Mouse (Mus musculus): ENCODE data around the gene Il24. TPM values are rescaled to one million over a fixed set of nuclear protein-coding genes. Genes with fewer than 3 reads are reported as not detected.
A peak's percentile ranks its signal among the peaks of the same experiment; 100 is the strongest.

The Il24 gene
- polyA plus RNA-seq, 1 experiment from 2014 or later, result 0.18 TPM

DNA sequence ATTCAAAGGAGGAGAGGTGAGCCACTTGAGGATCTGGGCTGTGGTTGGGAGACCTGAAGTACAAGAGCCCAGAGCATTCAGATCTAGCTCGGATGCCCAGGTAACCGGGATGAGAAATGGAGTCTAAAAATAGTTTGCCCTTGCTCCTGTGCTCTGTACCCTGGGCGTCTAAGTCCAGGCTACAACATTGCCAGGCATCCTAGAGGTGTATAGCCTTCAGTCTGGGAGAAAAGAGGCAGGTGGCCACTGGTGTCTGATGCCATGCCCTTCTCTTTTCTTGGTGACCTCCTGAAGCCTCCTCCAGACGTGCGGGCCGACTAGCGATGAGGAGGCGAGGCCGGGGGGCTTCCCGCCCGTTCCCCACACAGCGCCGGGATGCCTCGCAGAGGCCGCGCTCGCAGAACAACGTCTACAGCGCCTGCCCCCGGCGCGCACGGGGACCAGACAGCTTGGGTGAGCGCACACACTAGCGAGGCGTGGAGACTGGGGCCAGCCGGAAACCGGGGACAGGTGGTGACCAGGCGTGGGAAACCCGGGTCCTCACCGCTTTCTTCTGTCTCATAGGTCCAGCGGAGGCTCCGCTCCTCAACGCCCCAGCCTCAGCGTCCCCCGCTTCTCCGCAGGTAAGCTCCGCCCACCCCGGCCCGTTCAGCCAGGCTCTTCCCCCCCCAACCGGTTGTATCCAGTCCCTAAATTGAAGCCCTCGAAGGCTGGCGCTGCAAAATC lies 9.2 kb downstream of the Il24 start:
- peak; percentile 63; the same call in 1 of the 2 replicates for ATAC-seq (ENCODE audit: insufficient number of reproducible peaks, insufficient read depth, low FRiP score, low TSS enrichment, low read depth)
- 3% methylated on average over 41 of the region's 43 CpGs for WGBS
- H3K27ac ChIP-seq, result no peak overlapping the region
- no peaks in the 10 kb centered on the region for H3K36me3 ChIP-seq
- H3K4me1 ChIP-seq, result peaks cover 8% of the 10 kb centered on the region; the same call in 1 of the 2 replicates
- H3K4me3 ChIP-seq, result peak overlapping the region; percentile 49
- peak overlapping the region; percentile 92 for H3K4me2 ChIP-seq
- peaks cover 31% of the 10 kb centered on the region for H3K27me3 ChIP-seq
- peak overlapping the region; percentile 65 for H3K9ac ChIP-seq
- no peaks in the 10 kb centered on the region for H3K9me3 ChIP-seq

DNA sequence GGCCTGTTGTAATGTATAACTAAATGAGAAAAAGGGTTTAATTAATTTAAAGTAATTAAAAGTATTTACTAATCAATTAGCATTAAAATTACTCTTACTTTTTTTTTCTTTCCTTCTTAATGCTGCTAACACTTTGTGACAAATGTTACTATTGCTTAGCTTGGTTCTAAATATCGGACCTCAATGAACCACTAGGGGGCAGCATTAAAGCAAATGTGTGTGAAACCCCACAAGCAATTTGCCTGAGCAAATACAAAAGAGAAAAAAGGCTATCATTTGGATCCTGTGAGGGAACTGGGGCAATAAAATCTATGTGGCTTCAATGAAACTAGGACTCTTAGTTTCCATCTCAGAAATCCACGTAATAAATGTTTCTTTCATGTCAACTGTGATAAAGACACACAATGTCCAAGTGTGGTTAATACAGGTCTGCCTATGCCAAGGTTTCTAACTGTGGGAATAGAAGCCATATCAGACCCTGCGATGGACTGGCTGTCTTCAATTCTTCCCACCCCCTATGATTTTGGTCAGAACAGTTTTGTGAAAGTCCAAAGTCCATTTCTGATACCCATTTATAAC lies 10.2 kb downstream of the Il24 start:
- peaks cover 31% of the 10 kb centered on the region for H3K27me3 ChIP-seq
- H3K4me2 ChIP-seq, result no peak overlapping the region
- H3K4me1 ChIP-seq, result peaks cover 8% of the 10 kb centered on the region; the same call in 1 of the 2 replicates
- no peak overlapping the region for H3K27ac ChIP-seq
- ATAC-seq (ENCODE audit: insufficient number of reproducible peaks, insufficient read depth, low FRiP score, low TSS enrichment, low read depth), result no peak
- H3K9me3 ChIP-seq, result no peaks in the 10 kb centered on the region
- H3K36me3 ChIP-seq, result no peaks in the 10 kb centered on the region
- no peak overlapping the region for H3K9ac ChIP-seq
- 24% methylated on average over 3 of the region's 3 CpGs for WGBS
- H3K4me3 ChIP-seq, result no peak overlapping the region

DNA sequence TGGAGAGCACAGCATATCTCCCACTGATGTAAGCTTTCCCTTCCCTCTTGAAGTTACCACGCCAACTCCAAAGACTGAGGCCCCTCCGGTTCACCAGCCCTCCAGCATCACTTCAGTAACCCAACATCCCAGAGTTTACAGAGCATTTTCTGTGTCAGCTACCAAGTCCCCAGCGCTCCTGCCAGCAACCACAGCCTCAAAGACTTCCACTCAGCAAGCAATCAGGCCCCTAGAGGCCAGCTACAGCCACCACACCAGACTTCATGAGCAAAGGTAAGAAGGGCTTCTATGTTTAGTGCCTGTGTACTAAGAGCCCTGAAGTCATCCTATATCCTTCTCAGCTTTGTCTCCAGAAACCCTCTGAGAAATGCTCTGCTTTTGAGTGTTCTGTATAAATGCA lies 11.3 kb downstream of the Il24 start:
- no peak overlapping the region for H3K4me2 ChIP-seq
- no peak overlapping the region for H3K9ac ChIP-seq
- H3K4me1 ChIP-seq, result peaks cover 8% of the 10 kb centered on the region; the same call in 1 of the 2 replicates
- H3K9me3 ChIP-seq, result no peaks in the 10 kb centered on the region
- H3K27ac ChIP-seq, result no peak overlapping the region
- peaks cover 31% of the 10 kb centered on the region for H3K27me3 ChIP-seq
- no peak overlapping the region for H3K4me3 ChIP-seq
- no peaks in the 10 kb centered on the region for H3K36me3 ChIP-seq
- ATAC-seq (ENCODE audit: insufficient number of reproducible peaks, insufficient read depth, low FRiP score, low TSS enrichment, low read depth), result no peak
- 61% methylated on average over 3 of the region's 3 CpGs for WGBS

DNA sequence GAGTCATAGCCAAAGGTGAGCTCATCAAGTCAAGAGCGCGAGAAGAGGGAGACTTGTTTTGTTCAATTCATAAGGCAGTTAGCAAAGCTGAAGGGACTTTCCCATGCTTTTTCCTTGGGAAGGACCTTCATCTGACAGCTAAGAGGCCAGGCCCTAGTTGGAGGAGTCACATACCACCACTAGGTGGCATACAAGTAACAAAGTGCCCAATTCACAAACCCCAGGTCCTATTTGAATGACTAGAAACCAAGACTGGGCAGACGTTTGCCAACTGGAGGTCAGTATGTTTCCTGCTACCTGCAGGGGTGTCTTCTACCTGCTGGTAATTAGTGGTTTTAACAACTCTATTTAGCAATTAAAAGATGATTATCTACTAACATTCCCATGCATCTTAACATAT lies 12.1 kb downstream of the Il24 start:
- no peak overlapping the region for H3K9ac ChIP-seq
- H3K4me3 ChIP-seq, result no peak overlapping the region
- ATAC-seq (ENCODE audit: insufficient number of reproducible peaks, insufficient read depth, low FRiP score, low TSS enrichment, low read depth), result no peak
- WGBS, result 41% methylated on average over 3 of the region's 3 CpGs
- peaks cover 29% of the 10 kb centered on the region for H3K27me3 ChIP-seq
- H3K4me2 ChIP-seq, result no peak overlapping the region
- no peaks in the 10 kb centered on the region for H3K36me3 ChIP-seq
- H3K27ac ChIP-seq, result no peak overlapping the region
- H3K4me1 ChIP-seq, result peaks cover 8% of the 10 kb centered on the region; the same call in 1 of the 2 replicates
- no peaks in the 10 kb centered on the region for H3K9me3 ChIP-seq

DNA sequence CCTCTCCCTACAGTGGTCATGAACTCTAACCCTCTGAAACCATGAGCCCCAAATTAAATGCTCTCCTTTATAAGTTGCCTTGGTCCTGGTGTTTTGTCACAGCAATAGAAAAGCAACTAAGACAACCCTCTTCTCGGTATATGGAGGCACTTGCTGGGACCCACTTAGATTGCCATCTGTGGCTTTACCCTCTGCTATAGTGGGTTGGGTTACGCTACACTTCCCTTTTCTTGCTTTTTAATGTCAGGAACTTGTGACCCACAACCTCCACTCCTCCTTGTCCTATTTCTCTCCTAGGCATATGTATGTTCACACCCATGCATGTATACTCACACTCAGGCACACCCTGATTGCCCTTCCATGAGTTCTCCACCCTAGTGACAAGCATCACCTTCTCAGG lies 14.3 kb downstream of the Il24 start:
- WGBS, result 87% methylated on average over 2 of the region's 2 CpGs
- H3K36me3 ChIP-seq, result no peaks in the 10 kb centered on the region
- H3K9ac ChIP-seq, result no peak overlapping the region
- H3K4me1 ChIP-seq, result peaks cover 2% of the 10 kb centered on the region; the same call in 1 of the 2 replicates
- H3K4me3 ChIP-seq, result no peak overlapping the region
- H3K27me3 ChIP-seq, result peaks cover 9% of the 10 kb centered on the region
- no peaks in the 10 kb centered on the region for H3K9me3 ChIP-seq
- no peak overlapping the region for H3K27ac ChIP-seq
- ATAC-seq (ENCODE audit: insufficient number of reproducible peaks, insufficient read depth, low FRiP score, low TSS enrichment, low read depth), result no peak
- no peak overlapping the region for H3K4me2 ChIP-seq

DNA sequence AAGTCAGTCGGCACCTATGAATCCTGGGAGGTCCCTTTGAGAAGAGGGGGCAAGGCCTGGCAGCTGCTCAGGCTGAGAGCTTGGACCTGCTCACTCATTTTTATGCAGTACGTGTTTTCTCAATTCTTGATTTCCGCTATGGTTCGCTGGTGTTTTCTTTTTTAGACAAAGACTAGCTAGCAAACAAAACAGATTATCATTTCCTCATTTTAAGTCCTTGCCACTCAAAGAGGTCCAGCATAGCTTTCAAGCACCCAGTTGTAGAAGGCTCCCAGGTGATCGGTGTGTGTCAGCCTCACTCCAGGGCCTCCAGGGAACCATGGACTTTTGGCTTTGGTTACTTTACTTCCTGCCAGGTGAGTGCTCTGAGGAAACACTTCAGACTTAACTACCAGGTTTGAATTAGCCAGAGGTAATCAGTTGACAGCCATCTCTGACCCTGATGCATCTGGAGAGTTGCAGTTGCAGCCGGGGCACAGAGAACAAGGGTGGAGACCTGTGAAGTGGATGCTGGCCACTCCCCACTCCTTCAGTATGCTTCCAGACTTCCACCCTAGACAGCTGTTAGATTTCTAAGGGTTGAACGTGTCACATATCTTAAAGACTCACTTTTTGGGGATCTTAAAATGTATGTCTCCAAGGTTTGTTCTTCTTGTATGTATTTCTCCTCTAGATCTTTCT lies 21.6 kb downstream of the Il24 start, which contains the start of gene Fcmr:
Fcmr (plus strand) TSS at position 129 of the 681 bp plus-strand sequence.
- no peaks in the 10 kb centered on the region for H3K4me1 ChIP-seq
- H3K36me3 ChIP-seq, result no peaks in the 10 kb centered on the region
- 81% methylated on average over 7 of the region's 7 CpGs for WGBS

DNA sequence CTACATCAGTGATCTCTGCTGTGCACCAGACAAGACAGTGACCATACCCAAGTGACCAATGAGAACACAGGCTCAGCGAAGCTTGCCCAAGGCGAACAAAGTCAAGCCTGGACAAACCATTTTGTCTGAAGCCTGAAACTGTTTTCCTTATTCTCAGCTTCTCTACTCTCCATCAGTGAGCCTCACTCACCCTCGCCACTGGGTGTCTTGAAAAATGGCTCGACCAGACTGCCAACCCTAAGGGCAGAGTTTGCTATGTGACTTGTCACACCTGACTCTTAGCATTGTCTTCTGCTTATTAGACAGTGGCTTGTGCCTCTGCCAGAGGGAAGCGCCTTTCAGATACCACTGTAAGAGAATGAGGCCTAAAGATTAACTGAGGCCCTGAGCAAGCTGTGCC lies 22.5 kb downstream of the Il24 start:
- 85% methylated on average over 5 of the region's 5 CpGs for WGBS
- ATAC-seq (ENCODE audit: insufficient number of reproducible peaks, insufficient read depth, low FRiP score, low TSS enrichment, low read depth), result no peak
- no peak overlapping the region for H3K4me2 ChIP-seq
- H3K36me3 ChIP-seq, result no peaks in the 10 kb centered on the region
- H3K4me3 ChIP-seq, result no peak overlapping the region
- no peaks in the 10 kb centered on the region for H3K27me3 ChIP-seq
- H3K9me3 ChIP-seq, result no peaks in the 10 kb centered on the region
- no peak overlapping the region for H3K9ac ChIP-seq
- no peak overlapping the region for H3K27ac ChIP-seq
- no peaks in the 10 kb centered on the region for H3K4me1 ChIP-seq

More for the DNA sequence above, 21.6 kb downstream of the Il24 start, which contains the start of gene Fcmr:
- H3K4me3 ChIP-seq, result no peak within 1 kb of the TSS
- no peak within 1 kb of the TSS for H3K4me2 ChIP-seq
- no peaks in the 10 kb centered on the region for H3K27me3 ChIP-seq
- no peaks in the 10 kb centered on the region for H3K9me3 ChIP-seq
- no peak within 1 kb of the TSS for H3K27ac ChIP-seq
- H3K9ac ChIP-seq, result no peak within 1 kb of the TSS
- no peak for ATAC-seq (ENCODE audit: insufficient number of reproducible peaks, insufficient read depth, low FRiP score, low TSS enrichment, low read depth)

DNA sequence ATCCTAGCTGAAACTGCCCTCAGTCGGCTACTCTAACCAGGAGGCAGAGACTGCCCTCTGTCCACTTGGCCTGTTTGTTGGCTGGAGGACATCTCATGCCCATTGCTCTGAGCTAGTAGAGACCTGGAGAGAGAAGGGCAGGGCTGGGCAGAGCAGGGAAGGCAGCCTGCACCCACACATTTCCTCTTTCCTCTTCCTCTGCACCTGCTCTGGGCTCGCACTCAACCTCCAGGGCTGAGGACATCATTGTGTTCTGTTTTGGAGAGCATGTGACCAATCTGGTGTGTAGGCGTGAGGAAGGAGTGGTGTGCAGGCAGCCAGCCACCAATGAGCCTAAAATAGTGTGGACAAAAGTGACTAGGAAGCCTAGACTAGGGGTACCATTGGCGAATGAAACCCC lies 23.0 kb downstream of the Il24 start:
- H3K36me3 ChIP-seq, result no peaks in the 10 kb centered on the region
- no peak overlapping the region for H3K9ac ChIP-seq
- no peaks in the 10 kb centered on the region for H3K4me1 ChIP-seq
- no peak overlapping the region for H3K4me3 ChIP-seq
- no peak overlapping the region for H3K4me2 ChIP-seq
- no peak overlapping the region for H3K27ac ChIP-seq
- no peaks in the 10 kb centered on the region for H3K27me3 ChIP-seq
- H3K9me3 ChIP-seq, result no peaks in the 10 kb centered on the region
- WGBS, result 79% methylated on average over 4 of the region's 4 CpGs
- ATAC-seq (ENCODE audit: insufficient number of reproducible peaks, insufficient read depth, low FRiP score, low TSS enrichment, low read depth), result no peak

DNA sequence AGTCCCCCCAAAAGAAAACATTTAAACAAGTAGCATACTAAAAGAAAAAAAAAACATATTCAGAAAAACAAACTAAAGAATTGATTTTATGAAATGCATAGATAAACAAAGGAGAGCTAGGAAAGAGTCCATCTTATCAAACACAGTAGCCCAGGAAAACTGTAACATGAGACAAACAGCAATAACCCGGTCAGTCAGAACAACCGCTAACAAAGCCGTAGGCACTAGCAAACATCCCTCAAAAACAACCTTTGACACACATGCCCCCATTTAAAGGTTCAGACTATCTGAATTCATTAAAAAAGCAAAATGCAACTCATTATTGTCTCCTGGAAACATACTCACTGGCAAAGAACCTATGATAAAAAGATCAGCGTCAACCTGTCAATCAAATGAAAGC lies 29.8 kb downstream of the Il24 start:
- H3K4me1 ChIP-seq, result no peaks in the 10 kb centered on the region
- H3K9ac ChIP-seq, result no peak overlapping the region
- H3K27ac ChIP-seq, result no peak overlapping the region
- no peaks in the 10 kb centered on the region for H3K9me3 ChIP-seq
- H3K36me3 ChIP-seq, result no peaks in the 10 kb centered on the region
- no peaks in the 10 kb centered on the region for H3K27me3 ChIP-seq
- WGBS, result 69% methylated on average over 4 of the region's 4 CpGs
- H3K4me2 ChIP-seq, result no peak overlapping the region
- ATAC-seq (ENCODE audit: insufficient number of reproducible peaks, insufficient read depth, low FRiP score, low TSS enrichment, low read depth), result no peak
- H3K4me3 ChIP-seq, result no peak overlapping the region

DNA sequence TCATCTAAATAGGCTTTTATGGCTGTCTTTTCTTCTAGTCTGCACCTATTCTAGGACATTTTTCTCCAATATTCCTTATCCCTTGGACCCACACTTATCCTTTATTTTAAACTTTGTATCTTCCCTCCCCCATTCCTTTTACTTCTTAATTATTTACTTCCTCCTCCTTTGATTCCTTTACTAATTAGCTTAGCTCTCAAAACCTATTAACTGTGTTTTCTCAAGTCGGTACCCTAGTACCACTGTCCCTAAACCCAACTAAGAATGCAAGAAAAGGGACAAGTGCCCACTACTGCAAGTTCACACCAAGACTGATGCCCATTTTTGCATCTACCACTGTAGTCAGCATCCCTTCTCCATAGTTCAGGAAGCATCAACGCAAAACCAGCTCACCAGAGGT lies 31.5 kb downstream of the Il24 start:
- Histone ChIP-seq H3K4me2 (no peak overlapping the region), H3K4me1 (no peaks in the 10 kb centered on the region), H3K27ac (no peak overlapping the region), H3K27me3 (no peaks in the 10 kb centered on the region), H3K36me3 (no peaks in the 10 kb centered on the region), H3K9me3 (no peaks in the 10 kb centered on the region), H3K4me3 (no peak overlapping the region), H3K9ac (no peak overlapping the region)
- no peak for ATAC-seq (ENCODE audit: insufficient number of reproducible peaks, insufficient read depth, low FRiP score, low TSS enrichment, low read depth)
- 77% methylated on average over 2 of the region's 2 CpGs for WGBS

DNA sequence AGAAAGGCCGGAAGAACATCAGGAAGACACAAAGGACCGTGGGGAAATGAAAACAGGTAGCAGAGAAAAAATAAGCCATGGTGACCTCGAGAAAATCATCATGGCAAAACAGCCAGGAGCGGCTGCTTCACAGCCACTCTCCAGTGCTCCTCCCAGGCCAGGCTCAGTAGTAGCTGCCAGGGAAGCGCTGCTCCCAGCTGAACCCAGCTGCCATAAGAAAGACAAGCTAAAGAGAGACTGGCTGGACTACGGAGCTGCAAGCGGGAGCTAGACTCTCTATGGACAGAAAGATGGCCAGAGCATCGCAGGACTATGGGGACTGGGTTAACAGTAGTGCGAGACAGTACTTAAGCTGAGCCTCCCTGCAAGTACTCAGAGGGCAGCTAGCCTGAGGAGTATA lies 32.4 kb downstream of the Il24 start:
- H3K27ac ChIP-seq, result no peak overlapping the region
- H3K4me3 ChIP-seq, result no peak overlapping the region
- no peak overlapping the region for H3K9ac ChIP-seq
- no peaks in the 10 kb centered on the region for H3K36me3 ChIP-seq
- H3K4me1 ChIP-seq, result no peaks in the 10 kb centered on the region
- no peaks in the 10 kb centered on the region for H3K27me3 ChIP-seq
- no peak for ATAC-seq (ENCODE audit: insufficient number of reproducible peaks, insufficient read depth, low FRiP score, low TSS enrichment, low read depth)
- no peak overlapping the region for H3K4me2 ChIP-seq
- no peaks in the 10 kb centered on the region for H3K9me3 ChIP-seq
- WGBS, result 82% methylated on average over 9 of the region's 9 CpGs

DNA sequence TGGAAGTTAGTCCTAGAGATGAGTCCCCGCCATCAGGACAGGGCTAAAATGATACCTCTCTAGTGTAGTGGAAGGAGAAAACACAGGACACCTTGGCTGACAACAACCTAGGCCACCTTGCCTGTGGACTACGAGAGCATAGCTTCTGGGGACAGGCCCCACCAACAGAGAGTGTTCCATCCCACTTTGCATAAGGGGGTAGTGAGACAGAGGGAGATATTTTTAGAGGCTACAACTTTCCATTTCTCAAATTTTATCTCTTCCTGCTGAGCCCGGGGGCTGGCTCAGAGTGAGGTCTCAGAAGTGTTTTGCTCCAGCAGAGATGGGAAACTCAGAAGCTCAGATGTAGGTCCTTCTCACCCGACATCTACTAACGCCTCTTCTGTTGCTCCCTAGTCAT lies 36.8 kb downstream of the Il24 start:
- ATAC-seq (ENCODE audit: insufficient number of reproducible peaks, insufficient read depth, low FRiP score, low TSS enrichment, low read depth), result no peak
- H3K4me2 ChIP-seq, result no peak overlapping the region
- 85% methylated on average over 5 of the region's 5 CpGs for WGBS

More for the DNA sequence above, 36.8 kb downstream of the Il24 start:
- Histone ChIP-seq H3K27ac (no peak overlapping the region), H3K4me1 (no peaks in the 10 kb centered on the region), H3K36me3 (no peaks in the 10 kb centered on the region), H3K9ac (no peak overlapping the region), H3K4me3 (no peak overlapping the region), H3K27me3 (no peaks in the 10 kb centered on the region), H3K9me3 (no peaks in the 10 kb centered on the region)
